Mouse (Mus musculus) limb, embryonic 15.5 days (tissue): ENCODE results near the gene Cyp2c54. TPM values are rescaled to one million over a fixed set of nuclear protein-coding genes. Genes with fewer than 3 reads are reported as not detected.
"Not testable (repeated sequence)": the region's sequence is repeated elsewhere in the genome, so short reads cannot be mapped to it uniquely, and the experiment has no call there.

Source experiments
- ATAC-seq: fragments of 200-750 bp; cut with Nextera tagmentation; 2 replicates; pipeline ENCODE4 v1.8.0; 2017; ENCODE audit warnings: low read depth, moderate TSS enrichment; ENCODE audit not compliant: insufficient number of reproducible peaks, low FRiP score, low TSS enrichment
- H3K27ac ChIP-seq: fragments of 300-500 bp; sonication (generic); 2 replicates; pipeline ENCODE4 v1.5.1; 2015; ENCODE audit warnings: moderate library complexity, mild to moderate bottlenecking, inconsistent platforms
- H3K27me3 ChIP-seq: fragments of 300-500 bp; sonication (generic); 2 replicates; pipeline ENCODE4 v1.6.1; 2015; ENCODE audit warnings: inconsistent platforms
- H3K36me3 ChIP-seq: fragments of 300-500 bp; sonication (generic); 2 replicates; pipeline ENCODE4 v1.6.1; 2015; ENCODE audit warnings: inconsistent platforms
- H3K4me1 ChIP-seq: fragments of 300-500 bp; sonication (generic); 2 replicates; pipeline ENCODE4 v1.6.1; 2015; ENCODE audit warnings: inconsistent platforms
- H3K4me2 ChIP-seq: fragments of 300-500 bp; sonication (generic); 2 replicates; pipeline ENCODE4 v1.6.1; 2015; ENCODE audit warnings: mild to moderate bottlenecking, inconsistent platforms
- H3K4me3 ChIP-seq: fragments of 300-500 bp; sonication (generic); 2 replicates; pipeline ENCODE4 v1.5.1; 2015; ENCODE audit warnings: mild to moderate bottlenecking, inconsistent platforms
- H3K9ac ChIP-seq: fragments of 300-500 bp; sonication (generic); 2 replicates; pipeline ENCODE4 v1.6.1; 2015; ENCODE audit warnings: inconsistent platforms
- H3K9me3 ChIP-seq: fragments of 300-500 bp; sonication (generic); 2 replicates; pipeline ENCODE4 v1.6.1; 2016; ENCODE audit warnings: inconsistent platforms
- WGBS: fragments of 180-500 bp; shearing (Covaris S2); methylation state at CpG from one replicate; pipeline ENCODE4 v1.1.7; 2015; 5-methylcytosine and 5-hydroxymethylcytosine counted together
- polyA plus RNA-seq: library from polyadenylated mRNA; unstranded; fragments of >200 nt; fragmentation: Nextera tagmentation; extraction: Ambion mirVana; gene quantifications from 2 replicates; pipeline ENCODE4 v1.2.1, GENCODE M21; 2015

Cyp2c54 gene
- polyA plus RNA-seq: not detected in 2 replicates

DNA sequence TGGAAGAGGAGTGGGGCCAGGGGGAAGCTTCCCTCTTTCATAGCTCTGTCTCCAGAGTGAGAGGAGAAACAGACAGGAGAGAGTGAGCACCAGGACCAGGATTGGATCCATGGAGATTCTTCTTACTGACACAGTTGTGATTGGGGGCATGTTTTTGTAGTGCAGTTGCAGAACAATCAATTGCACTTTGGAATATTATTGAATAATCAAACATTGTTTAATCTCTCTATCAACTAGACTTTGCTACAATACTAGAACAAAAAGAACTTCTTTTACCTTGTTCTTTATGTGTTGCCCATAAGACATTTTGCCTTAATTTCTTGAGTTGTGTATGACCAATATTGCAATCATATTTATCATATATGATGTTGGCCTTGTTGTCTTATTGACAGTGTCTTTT, at the start of gene Cyp2c54:
Gene Cyp2c54 (minus strand): TSS at position 127 of the 400 bp plus-strand sequence.
- H3K4me2 ChIP-seq: no peak within 1 kb of the TSS
- no peaks in the 10 kb centered on the region for H3K27me3 ChIP-seq
- ATAC-seq: no peak
- H3K4me3 ChIP-seq: no peak within 1 kb of the TSS
- H3K36me3 ChIP-seq: no peaks in the 10 kb centered on the region
- H3K27ac ChIP-seq: no peak within 1 kb of the TSS
- no peak within 1 kb of the TSS for H3K9ac ChIP-seq
- no peaks in the 10 kb centered on the region for H3K4me1 ChIP-seq
- H3K9me3 ChIP-seq: no peaks in the 10 kb centered on the region

DNA sequence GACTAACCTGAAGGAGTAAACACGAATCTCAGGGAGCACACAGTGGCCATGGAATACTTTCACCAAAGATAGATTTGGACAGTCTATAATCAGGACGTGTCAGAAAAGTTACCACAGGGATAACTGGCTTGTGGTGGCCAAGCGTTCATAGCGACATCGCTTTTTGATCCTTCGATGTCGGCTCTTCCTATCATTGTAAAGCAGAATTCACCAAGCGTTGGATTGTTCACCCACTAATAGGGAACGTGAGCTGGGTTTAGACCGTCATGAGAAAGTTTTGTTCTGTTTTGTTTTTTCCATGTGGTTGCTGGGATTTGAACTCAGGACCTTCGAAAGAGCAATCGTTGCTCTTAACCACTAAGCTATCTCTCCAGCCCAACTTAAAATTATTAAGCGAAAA, 46.0 kb upstream of the Cyp2c54 start:
- ATAC-seq, H3K9me3 ChIP-seq, H3K27ac ChIP-seq, H3K4me3 ChIP-seq, H3K27me3 ChIP-seq, H3K4me1 ChIP-seq, H3K36me3 ChIP-seq, H3K9ac ChIP-seq, H3K4me2 ChIP-seq: not testable (repeated sequence)
- 82% methylated on average over 13 of the region's 13 CpGs for WGBS

- Histone ChIP-seq H3K27ac (no peak overlapping the region), H3K4me1 (no peaks in the 10 kb centered on the region), H3K36me3 (no peaks in the 10 kb centered on the region), H3K4me2 (no peak overlapping the region), H3K9me3 (no peaks in the 10 kb centered on the region), H3K27me3 (no peaks in the 10 kb centered on the region), H3K9ac (no peak overlapping the region), H3K4me3 (no peak overlapping the region)
- no peak for ATAC-seq
- WGBS: 74% methylated on average over 3 of the region's 3 CpGs
Observed at GRCm38 (mm10) chr19:40091111-40091510, 17.5 kb upstream of the Cyp2c54 start.

GRCm38 (mm10) chr19:40089421-40089820, 15.8 kb upstream of the Cyp2c54 start, which contains the start of gene Cyp2c50:
TSS of gene Cyp2c50 (plus strand) at chr19:40089688.
- not testable (repeated sequence) for H3K9ac ChIP-seq, H3K4me2 ChIP-seq, H3K4me3 ChIP-seq, H3K4me1 ChIP-seq, H3K9me3 ChIP-seq, H3K27ac ChIP-seq, H3K36me3 ChIP-seq, ATAC-seq, H3K27me3 ChIP-seq
- WGBS: 97% methylated on average over 1 of the region's 1 CpGs

- ATAC-seq: no peak
- Histone ChIP-seq H3K27me3 (no peaks in the 10 kb centered on the region), H3K4me2 (no peak overlapping the region), H3K27ac (no peak overlapping the region), H3K4me3 (no peak overlapping the region), H3K4me1 (no peaks in the 10 kb centered on the region), H3K9me3 (no peaks in the 10 kb centered on the region), H3K9ac (no peak overlapping the region), H3K36me3 (no peaks in the 10 kb centered on the region)
- WGBS: 81% methylated on average over 1 of the region's 1 CpGs
Observed at GRCm38 (mm10) chr19:40088381-40088780, 14.8 kb upstream of the Cyp2c54 start.

DNA sequence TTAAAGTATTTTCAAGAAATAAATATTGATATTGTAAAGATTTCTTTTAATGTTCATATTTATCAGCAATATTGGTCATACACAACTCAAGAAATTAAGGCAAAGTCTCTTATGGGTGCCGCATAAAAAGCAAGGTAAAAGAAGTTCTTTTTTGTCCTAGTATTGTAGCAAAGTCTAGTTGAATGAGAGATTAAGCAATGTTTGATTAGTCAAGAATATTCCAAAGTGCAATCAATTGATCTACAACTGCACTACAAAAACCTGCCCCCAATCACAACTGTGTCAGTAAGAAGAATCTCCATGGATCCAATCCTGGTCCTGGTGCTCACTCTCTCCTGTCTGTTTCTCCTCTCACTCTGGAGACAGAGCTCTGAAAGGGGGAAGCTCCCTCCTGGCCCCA, 81.5 kb downstream of the Cyp2c54 start, which contains the start of gene Cyp2c37:
Gene Cyp2c37 (plus strand): TSS at position 285 of the 400 bp plus-strand sequence.
- H3K27me3 ChIP-seq, H3K4me2 ChIP-seq, H3K4me1 ChIP-seq, H3K4me3 ChIP-seq, H3K9ac ChIP-seq, H3K9me3 ChIP-seq, H3K36me3 ChIP-seq, ATAC-seq, H3K27ac ChIP-seq: not testable (repeated sequence)
- 95% methylated on average over 1 of the region's 1 CpGs for WGBS

GRCm38 (mm10) chr19:39989471-39989870, 84.2 kb downstream of the Cyp2c54 start:
- Histone ChIP-seq H3K4me1 (no peaks in the 10 kb centered on the region), H3K4me2 (no peak overlapping the region), H3K27ac (no peak overlapping the region), H3K27me3 (no peaks in the 10 kb centered on the region), H3K4me3 (no peak overlapping the region), H3K9ac (no peak overlapping the region), H3K36me3 (no peaks in the 10 kb centered on the region), H3K9me3 (no peaks in the 10 kb centered on the region)
- 74% methylated on average over 2 of the region's 2 CpGs for WGBS
- no peak for ATAC-seq

Other genes with a start within 250 kb of the Cyp2c54 start
- not detected in 2 replicates for gene Cyp2c69, start 187.0 kb downstream of the Cyp2c54 start, polyA plus RNA-seq
- not detected in 2 replicates for gene Cyp2c37, start 81.4 kb downstream of the Cyp2c54 start, polyA plus RNA-seq
- gene Cyp2c50, start 15.9 kb upstream of the Cyp2c54 start, polyA plus RNA-seq: not detected in 2 replicates
- gene Cyp2c70, start 113.5 kb upstream of the Cyp2c54 start, polyA plus RNA-seq: not detected in 2 replicates
- 179 and 204 TPM in 2 replicates for gene Pdlim1, start 198.0 kb upstream of the Cyp2c54 start, polyA plus RNA-seq